Mouse (Mus musculus) ES-E14 (cell line): ENCODE measurements at regions not wholly inside any gene's neighbourhood (a gene's known extent, or its start where the extent isn't known, plus 50 kb on each side); places are given as distances from the start of the nearest gene placed in this dataset.

Experiments
- CHD2 ChIP-seq: IDR thresholded peaks from 2 replicates; pipeline ENCODE4 v1.6.1; 2014; ENCODE audit warnings: mild to moderate bottlenecking, low read depth, low read length, inconsistent platforms
- HCFC1 ChIP-seq: IDR thresholded peaks from 2 replicates; pipeline ENCODE4 v1.6.1; 2012; ENCODE audit warnings: low read length, inconsistent platforms, borderline replicate concordance; ENCODE audit not compliant: insufficient read depth
- MAFK ChIP-seq: IDR thresholded peaks from 2 replicates; pipeline ENCODE4 v1.6.1; 2014; ENCODE audit warnings: mild to moderate bottlenecking, low read depth, low read length, inconsistent platforms; ENCODE audit not compliant: insufficient read depth
- ZC3H11A ChIP-seq: IDR thresholded peaks from 2 replicates; pipeline ENCODE4 v1.6.1; 2012; ENCODE audit warnings: low read depth, mild to moderate bottlenecking, inconsistent platforms, low read length, borderline replicate concordance
- ZNF384 ChIP-seq: IDR thresholded peaks from 2 replicates; pipeline ENCODE4 v1.6.1; 2012; ENCODE audit warnings: low read depth, low read length, inconsistent platforms

GRCm38 (mm10) chr15:5758690-5759089 lies 514.7 kb upstream of the Ptger4 start:
- TF ChIP-seq ZNF384 (no peak), HCFC1 (no peak), ZC3H11A (no peak), MAFK (no peak), CHD2 (no peak)
